Comparison of ENCODE assay signal across 11 mouse cellular contexts in genomic region chr3:141601072-141601549, GRCm38 (mm10).
DNase-seq lines count a peak whose midpoint lies in the region; ATAC-seq and TF ChIP-seq lines count a peak whose summit lies in the region.
"Had no signal": no experiment of that assay in that cellular context is flagged by ENCODE, and none has a peak within 500 bp of the region (broad histone marks: within the 10 kb centered on the region; RNA-seq: fewer than 3 reads in every experiment).

No protein-coding gene starts in this region.

- H3K4me2 ChIP-seq in hindbrain, embryonic 14.5 days (replicated peaks), result no peak overlapping the region
- H3K4me2 ChIP-seq in neural tube, embryonic 14.5 days (ENCODE audit: low read depth, low read length), result peak overlapping the region; percentile 12; the same call in 1 of the 2 replicates

- no peak overlapping the region for H3K4me3 ChIP-seq in layer of hippocampus, adult 2 months
- no peak overlapping the region for H3K4me3 ChIP-seq in hindbrain, embryonic 14.5 days (replicated peaks; ENCODE audit: low read length)
- H3K4me3 ChIP-seq in neural tube, embryonic 14.5 days (ENCODE audit: low read depth, low read length), result no peak overlapping the region
- H3K4me3 ChIP-seq: megakaryocyte, embryonic 14.5 days had no signal

- DNase-seq in layer of hippocampus, adult 2 months (ENCODE audit: low spot score in 2 of 2), result no peak
- no peak for DNase-seq in layer of hippocampus, adult 18-20 months (ENCODE audit: low spot score in 2 of 2)
- DNase-seq in embryo, embryonic 10 days (ENCODE audit: low spot score), result peak; percentile 55
- DNase-seq in hindbrain, embryonic 14.5 days (ENCODE audit: low spot score), result no peak
- no peak for DNase-seq in spleen, postnatal 4 days (ENCODE audit: low spot score in 2 of 2)
- DNase-seq in thymus, postnatal 36 days, result no peak
- no peak for DNase-seq in kidney, postnatal 36 days
- DNase-seq: gastrocnemius, postnatal 25 days; kidney, adult 18-20 months had no signal

- H3K9me3 ChIP-seq in hindbrain, embryonic 14.5 days (ENCODE audit: control insufficient read depth, low read length), result no peaks in the 10 kb centered on the region
- no peaks in the 10 kb centered on the region for H3K9me3 ChIP-seq in neural tube, embryonic 14.5 days (ENCODE audit: control insufficient read depth, low read length)
- H3K9me3 ChIP-seq: megakaryocyte, embryonic 14.5 days had no signal

- peaks cover 25% of the 10 kb centered on the region for H3K4me1 ChIP-seq in hindbrain, embryonic 14.5 days (replicated peaks; ENCODE audit: control insufficient read depth, insufficient read depth, low read length)
- no peaks in the 10 kb centered on the region for H3K4me1 ChIP-seq in neural tube, embryonic 14.5 days (ENCODE audit: control insufficient read depth, insufficient read depth, low read length)
- H3K4me1 ChIP-seq: megakaryocyte, embryonic 14.5 days had no signal

- ATAC-seq in hindbrain, embryonic 14.5 days (ENCODE audit: low FRiP score), result peak; percentile 59; the same call in 1 of the 2 replicates
- peak; percentile 51; the same call in 1 of the 2 replicates for ATAC-seq in neural tube, embryonic 14.5 days (ENCODE audit: low read depth)

- no peak overlapping the region for H3K9ac ChIP-seq in hindbrain, embryonic 14.5 days
- no peak overlapping the region for H3K9ac ChIP-seq in neural tube, embryonic 14.5 days (replicated peaks; ENCODE audit: low read depth, low read length)

- peak overlapping the region; percentile 75 for H3K27ac ChIP-seq in layer of hippocampus, adult 2 months
- H3K27ac ChIP-seq in hindbrain, embryonic 14.5 days, result 0 out of 2 replicates have a peak overlapping the region, but pooled peaks have one; percentile 10
- H3K27ac ChIP-seq in neural tube, embryonic 14.5 days (ENCODE audit: low read depth, low read length), result no peak overlapping the region

- 6% methylated on average over 6 of the region's 6 CpGs for WGBS in hindbrain, embryonic 14.5 days
- WGBS in neural tube, embryonic 14.5 days, result 13% methylated on average over 6 of the region's 6 CpGs

- H3K27me3 ChIP-seq in hindbrain, embryonic 14.5 days (ENCODE audit: control insufficient read depth, insufficient read depth, low read length), result no peaks in the 10 kb centered on the region
- no peaks in the 10 kb centered on the region for H3K27me3 ChIP-seq in neural tube, embryonic 14.5 days (ENCODE audit: control insufficient read depth, insufficient read depth, low read length)
- H3K27me3 ChIP-seq: megakaryocyte, embryonic 14.5 days had no signal

- no peak for TF ChIP-seq CTCF in layer of hippocampus, adult 2 months (conservative IDR thresholded peaks at IDR 0.05)

- H3K36me3 ChIP-seq in hindbrain, embryonic 14.5 days (replicated peaks; ENCODE audit: control insufficient read depth, insufficient read depth), result no peaks in the 10 kb centered on the region
- H3K36me3 ChIP-seq in neural tube, embryonic 14.5 days (ENCODE audit: control insufficient read depth, insufficient read depth, low read length), result no peaks in the 10 kb centered on the region
